Mouse (Mus musculus): ENCODE measurements around the gene Nol3.
"Not testable (repeated sequence)": the region's sequence is repeated elsewhere in the genome, so short reads cannot be mapped to it uniquely, and the experiment has no call there.

Gene Nol3

DNA sequence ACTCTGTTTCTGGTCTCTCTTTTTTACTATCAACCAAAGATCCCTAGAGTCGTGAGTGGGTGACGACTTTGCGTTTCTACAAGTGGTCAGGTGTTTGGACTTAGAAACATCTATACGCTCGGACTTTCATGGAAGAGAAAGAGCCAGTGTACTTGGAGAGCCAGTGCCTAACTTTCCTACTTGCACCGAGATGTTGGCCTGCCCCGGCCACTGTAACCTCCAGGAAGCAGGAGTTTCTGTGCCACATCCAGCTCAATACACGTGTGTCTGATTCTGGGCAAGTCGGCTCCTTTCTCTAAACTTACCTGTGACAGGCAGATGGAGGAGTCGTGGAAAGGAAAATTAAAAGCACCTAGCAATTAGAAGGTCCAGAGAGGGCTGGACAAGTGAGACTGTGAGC lies at the start of gene Nol3:
TSS of gene Nol3 (plus strand) at position 301 of the 400 bp plus-strand sequence.
- no peak for DNase-seq (ENCODE audit: low spot score)

DNA sequence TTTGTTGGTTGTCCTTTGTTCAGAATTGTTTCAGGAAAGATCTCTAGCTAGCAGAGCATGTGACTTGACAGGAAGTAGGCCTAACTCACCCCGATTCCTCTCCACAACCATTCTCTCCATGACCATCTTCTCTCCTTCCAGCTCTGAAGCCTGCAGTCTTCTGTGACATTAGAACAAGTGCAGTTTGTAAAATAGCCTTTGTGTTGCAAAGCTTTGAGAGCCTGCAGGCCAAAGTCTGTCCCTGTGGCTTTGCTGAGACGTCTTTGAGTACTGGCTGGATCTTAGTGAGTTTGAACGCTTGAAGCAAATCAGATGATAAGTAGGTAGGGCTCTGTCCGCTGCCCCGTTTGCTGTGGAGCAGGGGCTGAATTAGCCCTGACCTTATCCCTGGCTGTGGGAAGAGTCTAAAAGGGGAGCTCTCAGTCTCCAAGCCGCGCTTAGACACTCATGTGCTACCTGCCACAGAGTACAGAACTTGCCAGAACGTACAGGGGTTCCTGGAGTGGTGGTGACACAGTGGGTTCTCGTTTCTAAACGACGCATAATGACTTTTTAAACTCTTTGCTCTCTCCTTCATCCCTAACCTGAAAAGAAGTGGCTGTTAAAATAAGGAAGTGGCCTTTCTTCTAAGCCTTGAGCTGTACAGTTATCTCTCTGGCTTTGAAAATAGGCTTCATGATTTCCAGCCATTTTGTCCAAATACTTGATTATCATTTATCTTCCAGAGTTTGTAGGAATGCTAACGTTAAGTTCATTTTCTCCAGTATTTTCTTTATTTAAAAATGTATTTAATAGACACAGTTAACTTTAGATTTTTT lies 44.2 kb upstream of the Nol3 start:
- DNase-seq (ENCODE audit: low spot score) = no peak

DNA sequence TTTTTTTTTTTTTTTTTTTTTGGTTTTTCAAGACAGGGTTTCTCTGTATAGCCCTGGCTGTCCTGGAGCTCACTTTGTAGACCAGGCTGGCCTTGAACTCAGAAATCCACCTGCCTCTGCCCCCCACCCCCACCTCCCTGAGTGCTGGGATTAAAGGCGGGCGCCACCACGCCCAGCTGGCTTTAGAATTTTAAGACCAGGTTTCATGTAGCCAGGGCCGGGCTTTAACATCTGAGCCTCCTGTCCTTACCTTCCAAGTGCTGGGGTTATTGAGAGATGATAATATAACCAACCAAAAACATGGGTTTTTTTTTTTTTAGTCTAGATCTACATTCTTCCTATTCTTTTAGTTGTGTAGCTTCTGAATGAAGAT lies 43.6 kb upstream of the Nol3 start:
- not testable (repeated sequence) for DNase-seq (ENCODE audit: low spot score)

GRCm38 (mm10) chr8:105233126-105233935 lies 42.6 kb upstream of the Nol3 start:
- DNase-seq (ENCODE audit: low spot score) = no peak

GRCm38 (mm10) chr8:105235206-105235605 lies 40.7 kb upstream of the Nol3 start:
- DNase-seq (ENCODE audit: low spot score) = no peak

DNA sequence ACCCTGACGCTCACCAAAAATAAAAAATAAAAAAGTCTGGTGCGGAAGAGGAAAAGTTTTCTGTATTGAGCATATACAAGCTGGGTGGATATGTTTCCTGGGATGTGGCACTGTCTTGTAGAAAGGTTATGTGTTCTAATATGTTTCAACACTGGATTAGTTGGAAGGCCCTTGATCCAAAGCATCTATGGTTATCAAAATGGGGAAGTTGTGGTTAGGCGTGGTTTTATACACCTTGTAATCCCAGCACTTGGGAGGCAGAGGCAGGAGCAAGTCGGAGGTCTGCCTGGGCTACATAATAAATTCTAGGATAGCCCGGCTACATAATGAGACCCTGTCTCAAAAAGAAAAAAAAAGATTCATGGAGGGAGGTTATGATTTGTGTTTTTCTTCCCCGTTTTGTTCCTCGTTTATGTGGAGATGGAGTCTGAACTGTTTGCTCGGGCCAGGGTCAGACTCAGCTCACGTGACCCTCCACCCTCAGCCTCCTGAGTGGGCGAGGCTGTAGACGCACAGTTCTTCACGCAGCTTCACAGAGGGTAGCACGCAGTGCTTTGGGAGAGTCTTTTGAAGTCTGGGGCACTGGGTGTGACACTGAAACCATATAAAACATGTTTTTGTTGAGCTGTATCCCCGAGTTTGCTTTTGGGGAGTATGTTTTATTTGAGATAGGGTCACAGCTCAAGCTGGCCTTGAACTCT lies 38.3 kb upstream of the Nol3 start:
- no peak for DNase-seq (ENCODE audit: low spot score)

DNA sequence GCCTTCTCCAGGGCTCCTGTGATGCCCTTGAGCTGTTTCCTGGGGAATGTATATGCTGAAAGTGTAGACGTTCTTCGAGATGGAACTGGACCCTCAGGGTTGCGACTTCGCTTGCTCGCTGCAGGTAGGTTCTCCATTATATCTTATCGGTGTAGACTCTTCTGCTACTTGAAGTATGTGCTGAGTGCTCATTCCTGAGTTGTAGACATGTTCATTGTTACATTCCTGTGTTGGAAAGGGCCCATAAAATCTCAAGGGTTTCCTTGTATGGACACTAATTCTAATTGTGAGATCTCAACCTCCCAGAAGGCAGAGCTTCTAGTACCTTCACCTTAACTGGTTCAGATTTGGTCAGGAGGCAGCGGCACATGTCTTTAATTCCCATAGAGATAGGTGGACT lies 34.9 kb upstream of the Nol3 start:
- DNase-seq (ENCODE audit: low spot score) = no peak

DNA sequence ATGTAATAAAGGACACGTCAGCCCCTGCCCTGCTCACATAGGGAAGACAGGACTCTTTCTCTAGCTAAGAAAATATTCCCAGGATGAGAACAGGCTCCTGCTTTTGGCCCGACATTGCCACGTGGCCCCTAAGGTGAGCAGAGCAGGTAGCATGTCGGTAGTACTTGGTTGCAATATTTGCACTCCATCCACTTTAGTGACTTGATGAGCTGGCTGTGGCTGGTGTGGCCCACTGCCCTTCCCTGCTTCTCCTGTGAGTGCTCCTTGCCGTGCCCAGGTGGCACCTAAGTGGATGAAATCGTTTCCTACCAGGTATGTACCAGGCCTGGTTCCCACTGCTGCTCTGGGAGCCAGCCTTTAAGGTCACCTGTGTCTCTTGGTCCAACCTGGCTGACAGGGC lies 24.0 kb upstream of the Nol3 start:
- DNase-seq (ENCODE audit: low spot score) = no peak

DNA sequence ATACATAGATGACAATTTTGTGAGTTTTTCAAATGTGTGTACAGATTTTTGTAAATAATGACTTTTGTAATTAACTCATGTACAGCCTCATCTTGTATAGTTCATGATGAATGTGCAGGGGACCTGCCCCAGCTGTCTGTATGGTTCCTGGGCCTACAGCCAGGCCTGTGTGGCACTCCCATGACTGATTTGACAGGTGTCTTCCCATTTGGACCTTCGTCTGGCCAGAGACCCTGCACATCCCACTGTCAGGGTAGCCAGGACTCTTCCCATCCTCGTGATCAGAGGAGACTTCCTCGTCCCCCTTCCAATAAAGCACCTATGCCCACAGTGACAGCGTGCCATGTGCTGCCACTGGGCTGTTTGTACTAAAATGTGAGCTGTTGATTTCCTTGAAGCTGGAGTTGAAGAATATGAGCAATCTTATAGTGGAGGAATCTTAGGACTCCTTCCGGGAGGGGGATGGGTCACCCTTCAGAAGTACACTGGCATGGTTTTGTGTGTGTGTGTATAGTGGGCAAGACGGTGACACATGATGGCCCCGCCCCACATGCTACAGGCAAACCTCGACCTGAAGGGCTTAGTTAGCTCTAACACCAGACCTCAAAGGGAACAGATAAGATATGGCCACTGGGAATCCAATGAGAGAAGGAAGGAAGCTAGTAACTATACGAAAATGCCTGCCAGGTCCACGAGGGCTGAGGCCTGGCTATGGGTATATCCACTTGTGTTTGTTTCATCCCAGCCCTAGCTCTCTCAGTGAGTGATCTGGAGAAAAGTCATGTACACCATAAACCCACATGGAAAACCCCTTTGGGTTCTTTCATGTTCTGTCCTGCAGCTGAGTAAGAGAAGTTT lies 23.0 kb upstream of the Nol3 start:
- DNase-seq (ENCODE audit: low spot score) = no peak

- no peak for DNase-seq (ENCODE audit: low spot score)
Measured at GRCm38 (mm10) chr8:105253766-105254151, 22.2 kb upstream of the Nol3 start.

DNA sequence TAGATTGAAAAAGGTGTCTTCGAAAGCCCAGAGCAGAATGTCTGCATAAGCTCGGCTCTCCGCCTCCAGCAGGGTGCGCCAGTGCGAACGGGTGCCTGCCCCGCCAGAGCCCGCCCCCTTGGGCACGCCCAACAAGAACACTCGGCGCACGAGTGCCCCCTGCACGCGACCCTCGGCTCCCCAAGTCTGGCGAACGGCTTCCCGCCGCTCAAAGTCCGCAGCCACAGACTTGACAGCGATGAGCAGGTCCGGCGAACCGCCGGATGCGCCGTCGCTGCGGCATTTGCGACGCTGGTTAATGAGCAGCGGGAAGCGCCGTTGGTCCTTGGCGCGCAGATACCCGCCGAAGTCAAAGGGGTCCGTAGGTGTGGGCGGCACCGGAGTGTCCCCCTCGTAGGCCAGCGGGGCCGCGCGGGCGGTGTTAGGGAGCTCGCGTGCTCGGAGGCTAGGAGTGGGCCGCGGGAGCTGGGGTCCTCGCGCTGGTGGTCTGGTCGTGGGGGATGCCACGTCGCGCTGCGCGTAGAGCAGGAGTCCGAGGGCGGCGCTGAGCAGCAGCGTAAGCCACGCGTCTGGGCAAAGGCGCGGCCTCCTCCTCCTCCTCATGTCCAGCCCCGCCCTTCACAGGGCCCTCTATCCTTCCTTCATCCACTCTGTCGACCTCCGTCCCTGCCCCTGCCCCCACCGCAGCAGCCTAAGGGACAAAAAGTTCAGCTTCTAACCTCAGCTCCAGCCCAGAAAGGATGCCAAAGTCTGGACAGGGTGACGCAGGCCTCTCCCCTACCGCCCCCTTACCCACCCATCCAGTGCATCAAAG lies 21.6 kb upstream of the Nol3 start:
- DNase-seq (ENCODE audit: low spot score) = peak; percentile 97

GRCm38 (mm10) chr8:105254966-105255350 lies 21.0 kb upstream of the Nol3 start, which contains the start of gene B3gnt9:
TSS of gene B3gnt9 (minus strand) at chr8:105255153.
- peak; percentile 83 for DNase-seq (ENCODE audit: low spot score)

DNA sequence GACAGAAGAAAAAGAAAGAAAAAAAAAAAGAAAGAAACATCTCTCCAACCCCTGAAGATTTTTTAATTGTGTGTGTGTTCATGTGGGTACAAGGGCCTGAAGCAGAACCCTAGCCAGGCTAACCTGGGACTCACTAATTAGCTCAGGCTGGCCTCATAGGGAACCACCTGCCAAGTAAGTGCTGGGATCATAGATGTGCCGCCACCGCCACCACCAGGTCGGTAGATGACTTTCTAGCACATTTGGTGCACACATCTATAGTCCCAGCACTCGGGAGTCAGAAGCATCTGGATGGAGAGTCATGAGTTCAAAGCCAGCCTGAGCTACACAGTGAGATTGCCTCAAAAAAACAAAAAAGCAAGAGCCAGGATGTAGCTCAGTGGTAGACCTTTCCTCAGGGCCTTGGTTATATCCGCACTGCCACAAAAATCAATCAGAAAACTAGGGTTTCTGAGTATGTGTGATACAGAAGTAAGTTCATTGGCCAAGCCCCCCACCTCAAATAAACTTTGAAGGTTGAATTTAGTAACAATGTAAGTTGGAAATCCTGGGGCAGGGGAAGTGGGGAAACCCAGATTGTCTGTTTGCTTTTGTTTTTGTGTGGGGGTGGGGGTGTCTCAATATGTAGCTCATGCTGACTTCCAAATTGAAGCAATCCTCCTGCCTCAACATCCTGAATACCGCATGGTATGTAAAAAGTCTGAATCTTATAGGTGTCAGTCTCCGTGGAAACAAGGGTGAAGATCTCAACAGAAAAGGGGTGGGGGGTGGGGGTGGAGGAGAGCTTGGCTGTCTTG lies 18.4 kb upstream of the Nol3 start:
- DNase-seq (ENCODE audit: low spot score) = peak; percentile 30

DNA sequence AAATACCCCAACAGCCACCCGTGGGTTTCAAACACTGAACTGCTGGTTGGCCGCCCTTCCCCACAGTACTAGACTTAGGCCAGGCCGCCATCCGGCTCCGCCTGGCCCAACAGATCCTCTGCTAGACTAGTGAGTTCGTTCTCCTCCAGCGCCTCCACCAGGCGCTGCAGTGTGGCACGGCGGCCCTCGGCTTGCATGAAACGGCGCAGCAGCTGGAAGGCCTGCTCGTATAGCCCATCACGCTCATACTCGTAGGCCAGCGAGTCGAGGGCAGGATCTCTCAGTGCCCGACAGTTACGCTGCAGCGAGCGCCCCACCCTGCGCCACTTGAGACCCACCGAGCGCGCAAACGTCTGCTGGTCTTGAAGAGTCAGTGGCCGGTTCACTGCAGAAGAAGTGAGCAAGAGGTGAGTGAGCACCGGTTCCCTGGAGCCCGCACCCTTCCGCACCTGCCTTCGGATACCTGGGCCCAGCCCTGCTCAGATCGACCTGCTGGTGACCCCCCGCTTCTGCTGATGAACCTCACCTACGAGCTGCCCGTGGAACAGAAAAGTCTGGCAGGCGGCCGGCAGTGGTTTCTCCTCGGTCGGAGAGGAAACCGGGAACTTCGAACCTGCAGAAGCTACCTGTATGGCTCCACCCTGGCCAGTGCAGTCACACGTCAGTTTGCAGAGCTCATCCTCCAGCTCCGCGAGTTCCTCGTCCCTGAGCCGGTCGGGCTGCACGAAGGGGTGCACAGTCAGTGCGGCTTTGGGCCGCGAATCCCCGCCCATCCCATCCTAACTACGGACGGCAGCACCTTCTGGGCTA lies 16.8 kb upstream of the Nol3 start:
- peak; percentile 55 for DNase-seq (ENCODE audit: low spot score)

GRCm38 (mm10) chr8:105259721-105260320 lies 16.1 kb upstream of the Nol3 start:
- peak; percentile 93 for DNase-seq (ENCODE audit: low spot score)

DNA sequence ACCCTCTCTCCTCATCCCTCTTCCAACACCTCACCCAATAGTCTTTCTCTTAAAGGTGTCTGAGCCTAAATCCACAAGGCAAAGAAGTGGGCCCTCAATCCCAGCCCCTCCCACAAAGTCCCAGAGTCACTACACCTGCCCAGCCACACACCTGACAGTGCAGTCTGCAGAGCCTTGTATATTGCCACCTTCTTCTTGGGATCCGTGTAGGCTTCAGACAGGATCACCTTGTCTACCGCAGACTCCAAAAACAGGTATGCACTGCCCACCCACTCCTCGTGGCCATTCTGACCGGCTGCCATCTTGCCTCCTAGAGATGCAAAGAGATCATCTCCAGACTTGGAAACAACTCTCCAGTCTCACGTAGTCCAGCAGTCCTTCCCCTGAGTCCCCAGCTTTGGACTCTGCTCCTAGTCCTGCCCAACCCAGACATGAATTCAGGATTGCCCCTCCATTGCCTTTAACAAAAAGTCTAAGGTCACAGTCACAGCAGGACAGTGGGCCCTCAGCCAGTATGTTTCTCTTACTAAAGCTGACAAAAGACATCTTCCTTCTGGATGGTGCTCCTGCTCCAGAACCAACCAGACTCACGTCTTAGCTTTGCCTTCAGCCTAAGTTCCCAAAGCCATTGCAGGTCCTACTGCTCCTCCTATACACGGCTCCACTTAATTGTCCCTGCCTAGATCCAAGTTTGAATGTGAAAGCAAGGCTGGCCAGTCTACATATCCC lies 15.4 kb upstream of the Nol3 start:
- DNase-seq (ENCODE audit: low spot score) = peak; percentile 37

GRCm38 (mm10) chr8:105261326-105261980 lies 14.5 kb upstream of the Nol3 start:
- peak; percentile 38 for DNase-seq (ENCODE audit: low spot score)

Data from testis, postnatal 10 days (tissue).